Mouse (Mus musculus) Muller cell, postnatal 12 days (primary cell): ENCODE results near the gene Slc35g1.
"Not testable (repeated sequence)": the region's sequence is repeated elsewhere in the genome, so short reads cannot be mapped to it uniquely, and the experiment has no call there.

Source experiments
- DNase-seq: peaks from one replicate; pipeline ENCODE4 v3.0.0-alpha.2; 2015; ENCODE audit errors: inconsistent ontology term

Slc35g1 gene

GRCm38 (mm10) chr19:38395701-38396632 is at the start of gene Slc35g1:
TSS of gene Slc35g1 (plus strand) at chr19:38395980.
- DNase-seq = peak; percentile 86

DNA sequence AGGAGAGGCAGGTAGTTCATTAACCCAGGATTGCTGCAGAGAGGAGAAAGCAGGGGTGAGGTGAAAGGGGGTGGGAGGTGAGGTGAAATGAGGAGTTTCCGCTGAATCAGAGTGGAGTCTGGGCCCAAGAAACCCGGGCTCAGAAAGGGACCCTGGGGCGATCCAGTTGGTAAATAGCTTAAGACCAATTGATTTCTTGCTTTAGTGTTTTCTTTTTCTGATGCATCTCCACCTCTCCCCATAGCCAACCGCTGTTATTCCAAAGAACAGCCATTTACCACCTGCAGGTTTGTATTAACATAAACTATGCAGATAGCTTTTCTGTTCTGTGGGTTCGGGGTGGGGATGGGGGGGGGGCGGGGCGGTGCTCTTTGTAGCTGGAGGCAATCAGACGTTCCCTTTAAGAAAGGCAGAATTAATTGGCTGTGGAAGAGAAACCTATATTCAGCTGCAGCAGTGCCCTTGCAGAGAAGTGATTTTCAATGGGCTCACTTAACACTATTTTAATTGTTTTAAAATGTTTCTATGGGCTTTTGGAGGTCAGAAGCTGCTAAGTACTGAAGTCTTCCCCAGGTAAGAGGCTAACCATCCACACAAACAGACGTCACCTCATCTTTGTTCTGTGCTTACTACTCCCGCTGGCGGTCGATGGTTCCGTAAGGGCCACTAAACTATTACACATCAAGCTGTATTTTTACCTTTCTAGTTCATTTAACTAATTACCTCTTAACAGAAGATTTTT is 47.3 kb upstream of the Slc35g1 start:
- no peak for DNase-seq

GRCm38 (mm10) chr19:38349013-38349341 is 46.8 kb upstream of the Slc35g1 start:
- no peak for DNase-seq

GRCm38 (mm10) chr19:38351202-38351601 is 44.6 kb upstream of the Slc35g1 start:
- no peak for DNase-seq

GRCm38 (mm10) chr19:38351728-38352127 is 44.1 kb upstream of the Slc35g1 start:
- DNase-seq = no peak

DNA sequence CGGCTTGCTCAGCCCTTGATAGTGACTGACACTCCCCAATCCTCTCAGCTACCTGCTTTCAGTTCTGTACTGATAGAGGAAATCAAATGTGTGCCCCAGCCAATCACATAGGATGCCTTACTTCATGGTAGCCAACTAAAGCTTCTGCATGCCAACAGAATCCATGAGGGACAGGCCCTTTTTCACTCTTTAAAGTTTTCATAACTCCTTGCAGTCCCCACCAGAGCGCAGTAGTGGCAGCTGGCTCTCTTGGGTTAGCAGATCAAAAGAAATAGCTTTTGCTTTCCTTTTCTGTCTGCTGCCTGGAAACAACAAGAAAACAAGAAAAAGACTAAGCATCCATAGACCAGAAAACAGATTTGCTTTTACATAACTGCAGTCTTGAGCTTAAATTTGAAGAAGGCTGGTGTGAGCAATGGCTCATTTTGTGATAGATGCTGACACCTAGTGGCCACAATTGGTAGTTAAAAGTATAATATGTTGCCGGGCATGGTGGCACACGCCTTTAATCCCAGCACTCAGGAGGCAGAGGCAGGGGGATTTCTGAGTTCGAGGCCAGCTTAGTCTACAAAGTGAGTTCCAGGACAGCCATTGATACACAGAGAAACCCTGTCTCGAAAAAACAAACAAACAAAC is 43.2 kb upstream of the Slc35g1 start:
- peak; percentile 43 for DNase-seq

DNA sequence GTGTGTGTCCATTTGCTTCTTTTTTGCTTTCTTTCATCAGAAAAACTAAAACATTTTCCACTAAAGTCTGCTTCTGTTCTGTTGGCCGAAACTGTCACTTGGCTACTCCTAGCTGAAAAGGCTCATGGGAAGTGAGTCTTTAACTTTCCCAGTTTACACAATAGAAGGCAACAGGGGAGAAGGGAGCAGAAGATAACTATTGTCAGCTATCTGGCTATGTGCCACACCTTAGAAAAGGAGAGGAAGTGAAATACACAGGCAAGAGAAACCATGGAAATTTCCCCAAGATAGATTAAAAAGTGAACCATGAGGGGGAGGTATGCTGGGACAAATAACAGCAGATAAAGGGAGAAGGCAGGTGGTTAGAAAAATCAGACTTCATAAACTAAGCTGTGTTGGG is 41.5 kb upstream of the Slc35g1 start:
- DNase-seq = no peak

DNA sequence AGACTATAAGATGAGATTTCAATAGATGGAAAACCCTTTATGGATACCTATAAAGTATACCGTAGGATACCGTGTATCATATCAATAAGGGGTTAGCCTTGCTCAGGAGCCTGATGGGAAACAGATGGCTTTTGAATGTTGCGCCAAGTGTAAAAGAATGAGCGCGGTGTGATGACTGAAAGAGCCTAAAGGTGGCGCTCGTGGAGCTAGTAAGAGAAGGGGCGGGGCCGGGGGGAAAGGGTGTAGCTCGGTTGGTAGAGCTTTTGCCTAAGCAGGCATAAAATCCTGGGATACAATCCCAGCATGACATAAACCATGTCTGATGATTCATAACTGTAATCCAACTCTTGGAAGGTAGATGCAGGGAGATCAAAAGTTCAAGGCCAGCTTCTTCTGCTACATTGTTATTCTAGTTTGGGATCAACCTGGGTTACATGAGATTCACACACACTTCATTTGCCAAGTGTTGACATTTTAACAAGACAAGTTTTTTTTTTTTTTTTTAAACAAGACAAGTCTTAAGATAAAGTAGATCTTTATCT is 40.9 kb upstream of the Slc35g1 start:
- no peak for DNase-seq

DNA sequence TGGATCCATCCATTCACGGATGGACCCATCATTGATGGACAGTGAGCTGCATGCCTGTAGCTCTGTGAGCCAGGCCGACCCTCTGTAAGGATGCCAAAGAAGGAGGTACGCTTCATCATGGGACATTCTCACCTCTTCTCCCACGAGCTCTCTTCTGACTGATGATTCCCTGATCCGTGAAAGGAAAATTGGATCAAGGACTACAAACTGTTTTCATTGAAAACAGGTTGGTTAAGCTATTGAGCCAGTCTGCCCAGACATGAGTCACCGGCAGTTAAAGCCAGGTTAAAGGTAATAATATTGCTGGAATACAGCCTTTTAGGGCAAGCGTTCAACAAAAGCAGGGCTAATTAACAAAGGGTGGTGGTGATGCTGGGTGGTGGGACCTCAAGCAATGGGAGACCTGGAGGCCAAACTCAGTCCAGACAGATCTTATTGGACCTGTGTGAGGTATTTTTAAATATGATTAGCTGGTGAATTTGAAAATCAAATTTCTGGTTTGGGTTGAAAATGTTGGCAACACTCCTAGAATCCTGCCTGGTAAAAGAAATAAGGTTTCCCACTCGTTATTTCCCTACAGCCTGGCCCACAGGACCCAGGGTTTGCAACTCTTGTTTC is 39.5 kb upstream of the Slc35g1 start:
- no peak for DNase-seq

DNA sequence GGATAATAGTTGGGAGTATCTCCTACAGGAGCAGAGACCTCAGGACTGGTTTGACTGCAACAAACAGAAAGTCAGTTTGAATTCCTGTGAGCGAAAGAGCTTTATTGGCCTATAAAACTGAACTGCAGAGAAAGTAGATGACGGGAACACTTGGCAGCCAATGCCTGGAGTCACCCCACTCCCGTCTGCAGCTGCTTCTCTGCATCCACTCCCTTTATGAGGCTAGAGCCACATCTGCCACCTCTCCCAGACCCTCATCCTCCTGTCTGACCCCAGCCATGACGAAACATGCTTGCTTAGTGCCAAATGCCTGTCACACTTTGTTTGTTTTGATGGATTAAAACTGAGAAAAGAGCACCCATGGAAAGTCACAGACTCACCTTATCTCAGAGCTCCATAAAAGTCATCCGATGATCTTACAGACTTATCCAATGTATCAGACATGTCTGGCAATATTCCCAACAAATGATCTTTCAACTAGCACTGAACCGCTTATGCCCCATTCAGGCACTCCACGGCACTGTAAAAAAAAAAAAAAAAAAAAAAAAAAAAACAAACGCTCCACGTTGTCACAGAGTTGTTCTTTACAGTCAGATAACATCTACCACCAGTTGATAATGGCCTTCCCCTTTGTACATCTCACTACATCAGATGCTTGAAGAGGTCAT is 37.7 kb upstream of the Slc35g1 start:
- no peak for DNase-seq

GRCm38 (mm10) chr19:38359287-38359686 is 36.5 kb upstream of the Slc35g1 start:
- no peak for DNase-seq

DNA sequence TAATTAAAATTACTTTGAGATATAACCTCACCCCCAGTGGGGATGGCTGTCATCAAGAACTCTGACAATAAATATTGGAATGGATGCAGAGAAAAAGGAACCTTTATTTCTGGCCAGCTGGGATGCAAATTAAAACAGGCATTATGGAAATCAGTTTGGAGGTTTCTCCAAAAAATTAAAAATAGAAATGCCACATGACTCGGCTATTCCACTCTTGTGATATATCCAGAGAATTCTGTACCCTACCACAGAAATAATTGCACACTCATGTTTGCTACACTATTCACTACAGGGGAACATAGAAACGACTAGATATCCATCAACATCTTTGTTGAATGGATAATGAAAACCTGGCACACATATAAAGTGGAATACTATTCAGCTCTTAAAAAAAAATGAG is 33.9 kb upstream of the Slc35g1 start:
- DNase-seq = no peak

DNA sequence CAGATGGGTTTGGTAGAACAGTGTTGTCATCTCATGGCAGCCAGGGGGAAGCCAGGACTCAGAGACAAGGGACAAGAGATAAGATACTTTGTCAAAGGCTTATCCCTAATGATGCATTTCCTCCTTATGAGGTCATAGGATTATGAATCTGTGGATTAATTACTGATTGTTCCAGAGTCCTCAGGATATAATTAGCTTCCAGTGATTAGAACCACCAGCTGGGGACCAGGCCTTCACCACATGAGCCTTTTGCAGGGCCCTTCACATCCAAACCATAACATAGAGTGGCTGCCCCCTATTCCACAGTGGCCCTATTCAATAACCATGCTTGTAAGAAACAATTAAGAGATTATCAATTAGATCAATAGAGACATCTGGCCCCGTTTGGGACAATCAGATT is 32.4 kb upstream of the Slc35g1 start:
- DNase-seq = no peak

DNA sequence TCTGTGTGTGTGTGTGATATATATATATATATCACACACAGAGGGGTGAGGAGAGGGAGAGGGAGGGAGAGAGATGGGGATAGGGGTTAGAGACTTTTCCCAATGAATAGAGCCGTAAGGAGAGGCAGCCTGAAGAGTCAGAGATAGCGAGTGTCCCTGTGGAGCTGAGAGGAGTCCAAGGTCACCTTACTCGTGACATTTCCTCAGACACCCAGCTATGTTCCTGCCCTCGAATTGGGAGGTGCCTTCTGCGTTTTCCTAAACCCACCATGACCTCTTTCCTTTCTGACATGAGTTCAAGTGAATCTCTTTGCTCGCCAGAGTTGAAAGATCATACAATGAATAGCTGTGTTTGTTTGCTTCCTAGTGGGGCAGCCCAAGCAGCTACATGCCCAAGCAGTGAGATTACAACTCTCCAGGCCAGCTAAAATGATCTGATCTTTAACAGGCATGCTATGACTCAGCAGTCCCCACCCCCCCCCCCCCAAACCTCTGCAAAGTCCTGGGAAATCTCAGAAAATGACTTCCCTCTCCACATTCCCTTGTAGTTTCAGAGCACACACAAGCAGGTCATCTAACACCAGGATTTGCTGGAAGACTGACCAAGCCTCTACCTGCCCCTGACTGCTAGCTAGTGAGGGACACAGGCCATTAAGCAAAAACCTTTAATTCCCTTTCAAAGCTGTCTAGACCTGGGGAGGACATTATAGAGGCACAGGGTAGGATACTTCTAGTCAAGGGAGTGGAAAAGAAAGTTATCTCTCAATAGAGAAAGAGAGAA is 31.7 kb upstream of the Slc35g1 start:
- peak; percentile 74 for DNase-seq

DNA sequence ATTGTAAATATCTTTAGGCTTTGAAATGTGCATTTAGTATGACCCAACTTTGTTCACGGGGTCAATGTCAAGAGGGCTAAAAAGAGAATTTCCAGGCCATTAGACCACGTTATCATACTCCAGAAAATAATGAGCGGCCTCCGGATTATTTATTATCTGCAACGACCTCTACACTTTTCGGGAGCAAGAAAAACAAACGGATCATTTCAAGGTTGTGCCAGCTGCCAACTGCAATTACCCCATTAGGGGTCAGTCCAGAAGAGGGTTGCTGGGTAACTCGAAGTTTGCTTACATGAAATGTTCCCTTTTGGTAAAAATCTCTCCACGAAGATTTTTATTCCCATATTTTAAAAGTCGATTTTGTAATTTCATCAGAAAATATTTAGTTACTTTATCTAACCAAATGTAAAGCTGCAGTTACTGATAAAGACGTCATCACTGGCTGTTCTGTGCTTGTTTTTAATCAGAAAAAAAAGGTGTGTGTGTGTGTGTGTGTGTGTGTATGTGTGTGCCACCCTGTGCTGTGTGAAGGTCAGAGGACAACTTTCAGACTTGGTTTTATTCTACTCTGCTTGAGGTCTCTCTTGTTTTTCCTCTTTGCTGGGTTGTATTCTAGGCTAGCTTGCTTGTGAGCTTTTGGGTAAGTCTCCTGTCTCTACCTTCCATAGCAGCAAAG is 30.7 kb upstream of the Slc35g1 start:
- no peak for DNase-seq

DNA sequence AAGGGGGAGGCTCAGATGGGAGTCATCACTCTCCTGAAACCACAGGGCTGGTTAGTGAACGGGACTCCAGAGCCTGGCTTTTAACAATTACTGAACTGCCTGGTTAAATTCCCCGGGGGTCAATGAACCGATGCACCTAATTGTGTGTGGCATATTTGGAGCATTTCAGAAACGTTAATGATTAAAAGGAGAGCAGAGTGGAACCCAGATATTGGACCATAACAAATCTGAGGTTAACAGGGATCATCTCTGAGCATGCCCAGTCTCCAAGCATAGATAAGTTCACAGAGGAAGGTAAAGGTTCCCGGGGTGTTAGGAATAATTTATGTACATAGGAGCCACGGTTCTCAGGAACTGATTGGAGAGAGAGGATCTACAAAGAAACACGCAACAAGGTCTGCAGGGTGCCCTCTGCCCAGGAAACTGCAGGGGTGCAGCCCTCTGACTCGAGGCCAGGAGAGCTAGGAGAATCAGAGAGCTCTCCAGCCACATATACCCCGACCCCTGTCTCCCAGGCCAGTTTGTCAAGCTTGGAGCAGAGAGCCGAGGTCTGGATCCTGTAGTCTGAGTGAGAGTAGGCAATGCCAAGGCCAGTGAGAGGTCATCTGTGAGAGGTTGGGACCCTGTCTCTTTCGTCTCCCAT is 23.2 kb upstream of the Slc35g1 start:
- peak; percentile 90 for DNase-seq

DNA sequence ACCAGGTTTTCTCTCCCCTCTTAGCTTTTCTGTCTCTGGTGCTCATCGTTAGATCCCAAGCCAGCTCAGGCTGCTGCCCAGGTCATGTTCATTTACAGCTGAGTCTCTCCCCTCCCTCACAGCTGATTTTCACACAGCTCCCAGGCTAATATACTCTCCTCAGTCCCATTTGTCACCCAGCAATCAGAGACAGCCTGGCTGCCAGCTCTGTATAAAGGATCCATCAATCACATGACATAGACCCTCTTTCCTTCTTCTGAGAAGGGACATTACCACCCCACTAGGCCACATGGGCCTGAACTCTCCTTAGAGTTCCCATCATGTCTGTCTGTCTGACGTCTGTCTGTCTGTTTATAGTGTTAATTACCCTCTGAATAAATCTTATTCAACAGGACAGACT is 22.4 kb upstream of the Slc35g1 start:
- DNase-seq = no peak

GRCm38 (mm10) chr19:38383769-38384168 is 12.0 kb upstream of the Slc35g1 start:
- no peak for DNase-seq

GRCm38 (mm10) chr19:38387021-38387420 is 8.8 kb upstream of the Slc35g1 start:
- not testable (repeated sequence) for DNase-seq
